ENCODE assay signal across 8 mouse cellular contexts in genomic region chrX:153237304-153237919, GRCm38 (mm10). TPM values are rescaled to one million over a fixed set of nuclear protein-coding genes. Genes with fewer than 3 reads are reported as not detected.
DNase-seq lines count a peak whose midpoint lies in the region; TF ChIP-seq lines count a peak whose summit lies in the region.

TSS of gene Klf8 (plus strand) at chrX:153237466.

- WGBS in cerebellum, adult 2 months: 5% methylated on average over 17 of the region's 17 CpGs

- no peaks in the 10 kb centered on the region for H3K27me3 ChIP-seq in cerebellum, adult 2 months (ENCODE audit: control insufficient read depth, insufficient read depth, low read length)

- no peak for TF ChIP-seq POLR2A in cerebellum, adult 2 months (IDR thresholded peaks at IDR 0.05; ENCODE audit: borderline replicate concordance, insufficient read depth, low read length)

- peak; percentile 7 to 12 for DNase-seq in left cerebral cortex, adult 2 months (ENCODE audit: extremely low spot score in 1 of 2, low spot score in 2 of 2)
- no peak for DNase-seq in left cerebral cortex, adult 8-10 months (ENCODE audit: low spot score in 2 of 2)
- DNase-seq in cerebellum, adult 2 months: peak in 1 of 2 experiments; percentile 22
- DNase-seq in frontal cortex, postnatal 10 days (ENCODE audit: low spot score in 2 of 2): peak; percentile 6 to 13
- DNase-seq in kidney, postnatal 4 days: peak; percentile 4 to 32
- DNase-seq in lung, postnatal 10 days: peak; percentile 11
- DNase-seq in right cerebral cortex, postnatal 4 days: peak; percentile 22
- no peak for DNase-seq in urinary bladder, adult 18-20 months (ENCODE audit: low spot score in 2 of 2)

- TF ChIP-seq CTCF in left cerebral cortex, adult 2 months (IDR thresholded peaks at IDR 0.05): no peak
- TF ChIP-seq CTCF in cerebellum, adult 2 months (IDR thresholded peaks at IDR 0.05; ENCODE audit: borderline replicate concordance, insufficient read depth, low read depth, low read length): no peak

- intact Hi-C loops in left cerebral cortex, adult 2 months (cut with DNase I): loop anchor here (5.0 to 10.0 kb wide), 2 partner anchors 125 to 257 kb away; partner anchors contain the start of gene Ubqln2

- peak within 1 kb of the TSS; percentile 71 for H3K27ac ChIP-seq in left cerebral cortex, adult 2 months
- peak within 1 kb of the TSS; percentile 29; the same call in 1 of the 2 replicates for H3K27ac ChIP-seq in cerebellum, adult 2 months (ENCODE audit: insufficient read depth, low read length)

- peak within 1 kb of the TSS; percentile 61 for H3K4me3 ChIP-seq in left cerebral cortex, adult 2 months
- peak within 1 kb of the TSS; percentile 75 for H3K4me3 ChIP-seq in cerebellum, adult 2 months (replicated peaks; ENCODE audit: insufficient read depth, low read depth, low read length)

- no peaks in the 10 kb centered on the region for H3K4me1 ChIP-seq in cerebellum, adult 2 months (ENCODE audit: control insufficient read depth, insufficient read depth, low read length)

RNA-seq across cellular contexts. Expression of gene Klf8, which starts in this region (rescaled TPM):
- total RNA-seq in left cerebral cortex, adult 2 months (2021): 1 to 10 TPM; 4.6 to 5.5 TPM
- 1 to 10 TPM; 4.1 to 7.0 (median 5.4) TPM for total RNA-seq in left cerebral cortex, adult 8-10 months (2022)
- polyA plus RNA-seq in cerebellum, adult 2 months (2012; rRNA removed): 1.1 and 1.6 TPM in 2 replicates

Comparison
In these comparisons a context has a peak if more than half of its experiments do, and no peak if none do; other contexts are left out.
1. DNase-seq: peak in left cerebral cortex, adult 2 months (2 of 2), frontal cortex, postnatal 10 days (2 of 2), kidney, postnatal 4 days (2 of 2), lung, postnatal 10 days (single experiment) and right cerebral cortex, postnatal 4 days (single experiment); none in left cerebral cortex, adult 8-10 months (0 of 2) and urinary bladder, adult 18-20 months (0 of 2).